Mouse (Mus musculus) forebrain, embryonic 11.5 days (tissue): ENCODE measurements at regions not wholly inside any gene's neighbourhood (a gene's known extent, or its start where the extent isn't known, plus 50 kb on each side); places are given as distances from the start of the nearest gene placed in this dataset.

Experiments
- ATAC-seq: fragments of 200-750 bp; cut with Nextera tagmentation; replicated peaks from 2 replicates; pipeline ENCODE4 v1.8.0; 2017; ENCODE audit warnings: moderate TSS enrichment; ENCODE audit not compliant: low FRiP score
- DNase-seq: peaks from one replicate; pipeline ENCODE4 v3.0.0-alpha.2; 2017; ENCODE audit warnings: low spot score
- H3K27ac ChIP-seq: fragments of 300-500 bp; sonication (generic); 2 replicates; pipeline ENCODE4 v1.5.1; 2014; ENCODE audit warnings: low read depth, low read length
- H3K27me3 ChIP-seq: fragments of 300-500 bp; sonication (generic); 2 replicates; pipeline ENCODE4 v1.6.1; 2014; ENCODE audit warnings: mild to moderate bottlenecking, low read length, mixed read lengths; ENCODE audit not compliant: control insufficient read depth, insufficient read depth
- H3K36me3 ChIP-seq: fragments of 300-500 bp; sonication (generic); 2 replicates; pipeline ENCODE4 v1.6.1; 2014; ENCODE audit warnings: mild to moderate bottlenecking, low read length, moderate library complexity, mixed read lengths; ENCODE audit not compliant: control insufficient read depth, insufficient read depth
- H3K4me1 ChIP-seq: fragments of 300-500 bp; sonication (generic); replicated peaks from 2 replicates; pipeline ENCODE4 v1.6.1; 2014; ENCODE audit warnings: low read length, mixed read lengths; ENCODE audit not compliant: control insufficient read depth, insufficient read depth
- H3K4me2 ChIP-seq: fragments of 300-500 bp; sonication (generic); 2 replicates; pipeline ENCODE4 v1.6.1; 2014; ENCODE audit warnings: low read depth, mild to moderate bottlenecking, low read length, moderate library complexity, mixed read lengths; ENCODE audit not compliant: severe bottlenecking
- H3K4me3 ChIP-seq: fragments of 300-500 bp; sonication (generic); 2 replicates; pipeline ENCODE4 v1.5.1; 2014; ENCODE audit warnings: low read depth, low read length
- H3K9ac ChIP-seq: fragments of 300-500 bp; sonication (generic); 2 replicates; pipeline ENCODE4 v1.6.1; 2014; ENCODE audit warnings: low read length
- H3K9me3 ChIP-seq: fragments of 300-500 bp; sonication (generic); 2 replicates; pipeline ENCODE4 v1.6.1; 2016; ENCODE audit warnings: low read length, mixed read lengths; ENCODE audit not compliant: control insufficient read depth
- WGBS: fragments of 180-500 bp; shearing (Covaris S2); extraction: QIAGEN DNeasy Blood & Tissue Kit; methylation state at CpG from one replicate; pipeline ENCODE4 v1.1.7; 2014; 5-methylcytosine and 5-hydroxymethylcytosine counted together

- Histone ChIP-seq H3K4me3 (no peak overlapping the region), H3K9me3 (no peaks in the 10 kb centered on the region), H3K27ac (no peak overlapping the region), H3K4me2 (no peak overlapping the region), H3K4me1 (peaks cover 4% of the 10 kb centered on the region; the same call in 1 of the 2 replicates), H3K36me3 (no peaks in the 10 kb centered on the region), H3K9ac (no peak overlapping the region), H3K27me3 (no peaks in the 10 kb centered on the region)
- DNase-seq (no peak), ATAC-seq (0 out of 2 replicates have a peak, but pooled peaks have one; percentile 18)
- WGBS: 29% methylated on average over 6 of the region's 6 CpGs
Observed at GRCm38 (mm10) chr17:84004237-84004636, 156.5 kb upstream of the Haao start.

GRCm38 (mm10) chr17:84003489-84004234 is 155.9 kb upstream of the Haao start:
- H3K36me3 ChIP-seq: no peaks in the 10 kb centered on the region
- H3K4me1 ChIP-seq: no peaks in the 10 kb centered on the region; the same call in 1 of the 2 replicates
- no peaks in the 10 kb centered on the region for H3K9me3 ChIP-seq
- H3K27me3 ChIP-seq: no peaks in the 10 kb centered on the region
- DNase-seq: no peak
- no peak overlapping the region for H3K27ac ChIP-seq
- no peak overlapping the region for H3K4me2 ChIP-seq
- WGBS: 30% methylated on average over 9 of the region's 9 CpGs
- H3K9ac ChIP-seq: no peak overlapping the region
- H3K4me3 ChIP-seq: no peak overlapping the region
- ATAC-seq: no peak

- no peaks in the 10 kb centered on the region; the same call in 1 of the 2 replicates for H3K4me1 ChIP-seq
- ATAC-seq: no peak
- no peak for DNase-seq
- H3K27me3 ChIP-seq: no peaks in the 10 kb centered on the region
- no peak overlapping the region for H3K27ac ChIP-seq
- H3K4me2 ChIP-seq: no peak overlapping the region
- no peak overlapping the region for H3K4me3 ChIP-seq
- WGBS: 93% methylated on average over 6 of the region's 6 CpGs
- H3K9ac ChIP-seq: no peak overlapping the region
- H3K9me3 ChIP-seq: no peaks in the 10 kb centered on the region
- H3K36me3 ChIP-seq: no peaks in the 10 kb centered on the region
Observed at GRCm38 (mm10) chr17:84002939-84003338, 155.2 kb upstream of the Haao start.

DNA sequence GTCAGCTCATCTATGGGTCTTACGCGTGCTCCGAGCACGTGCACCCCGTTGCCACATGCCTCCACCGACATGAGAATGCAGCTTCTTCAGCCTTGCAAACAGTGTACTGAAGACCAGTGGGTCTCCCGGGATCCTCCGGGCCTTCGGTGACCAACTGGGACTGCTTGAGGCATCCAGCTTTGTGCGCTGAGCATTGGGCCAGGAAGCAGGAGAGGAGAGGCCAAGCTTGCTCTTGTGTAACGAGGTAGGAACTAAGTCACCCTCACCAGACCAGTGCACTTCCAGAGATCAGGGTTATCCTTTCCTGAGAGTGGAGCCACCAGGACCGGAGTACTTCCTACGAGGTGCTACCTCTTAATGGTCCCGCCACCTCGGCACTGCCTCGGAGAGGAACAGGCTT is 154.6 kb upstream of the Haao start:
- ATAC-seq: no peak

GRCm38 (mm10) chr17:84000115-84000514 is 152.4 kb upstream of the Haao start:
- Histone ChIP-seq H3K36me3 (no peaks in the 10 kb centered on the region), H3K9me3 (no peaks in the 10 kb centered on the region), H3K27ac (no peak overlapping the region), H3K27me3 (no peaks in the 10 kb centered on the region), H3K4me1 (no peaks in the 10 kb centered on the region; the same call in 1 of the 2 replicates), H3K9ac (no peak overlapping the region), H3K4me2 (no peak overlapping the region), H3K4me3 (no peak overlapping the region)
- 73% methylated on average over 6 of the region's 6 CpGs for WGBS
- DNase-seq (no peak), ATAC-seq (no peak)

More for the DNA sequence above, 154.6 kb upstream of the Haao start:
- H3K4me3 ChIP-seq: no peak overlapping the region
- H3K9ac ChIP-seq: no peak overlapping the region
- H3K4me2 ChIP-seq: no peak overlapping the region
- H3K9me3 ChIP-seq: no peaks in the 10 kb centered on the region
- 95% methylated on average over 16 of the region's 16 CpGs for WGBS
- H3K36me3 ChIP-seq: no peaks in the 10 kb centered on the region
- no peak overlapping the region for H3K27ac ChIP-seq
- no peak for DNase-seq
- no peaks in the 10 kb centered on the region for H3K27me3 ChIP-seq
- H3K4me1 ChIP-seq: no peaks in the 10 kb centered on the region; the same call in 1 of the 2 replicates

- WGBS: 83% methylated on average over 10 of the region's 10 CpGs
- H3K9me3 ChIP-seq: no peaks in the 10 kb centered on the region
- no peaks in the 10 kb centered on the region for H3K36me3 ChIP-seq
- H3K27me3 ChIP-seq: no peaks in the 10 kb centered on the region
- H3K9ac ChIP-seq: no peak overlapping the region
- ATAC-seq (no peak), DNase-seq (no peak)
- no peak overlapping the region for H3K4me3 ChIP-seq
- no peaks in the 10 kb centered on the region; the same call in 1 of the 2 replicates for H3K4me1 ChIP-seq
- H3K27ac ChIP-seq: no peak overlapping the region
- no peak overlapping the region for H3K4me2 ChIP-seq
Observed at GRCm38 (mm10) chr17:83998972-83999545, 151.3 kb upstream of the Haao start.

DNA sequence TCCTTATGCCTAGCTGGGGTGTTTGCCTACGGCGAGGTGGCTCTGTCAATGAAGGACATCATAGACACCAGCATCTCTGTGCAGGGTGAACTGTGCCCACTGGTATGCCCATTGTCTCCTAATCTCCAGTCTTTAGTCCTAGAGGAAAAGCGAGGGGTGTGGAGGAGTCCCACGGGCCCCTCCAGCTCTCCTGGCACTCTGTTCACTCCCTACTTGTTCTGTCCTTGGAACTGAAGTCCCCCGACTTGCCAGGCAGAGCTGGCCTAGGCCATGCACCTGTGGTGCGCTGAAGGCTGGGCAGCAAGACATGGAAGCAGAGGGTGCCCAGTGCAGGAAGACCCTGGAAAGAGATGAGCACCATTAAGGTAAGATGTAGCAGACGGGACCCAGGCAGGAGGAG is 150.6 kb upstream of the Haao start:
- DNase-seq: no peak
- Histone ChIP-seq H3K4me2 (no peak overlapping the region), H3K4me1 (no peaks in the 10 kb centered on the region), H3K9ac (no peak overlapping the region), H3K9me3 (no peaks in the 10 kb centered on the region), H3K4me3 (no peak overlapping the region), H3K27ac (no peak overlapping the region), H3K27me3 (no peaks in the 10 kb centered on the region), H3K36me3 (no peaks in the 10 kb centered on the region)
- no peak for ATAC-seq
- WGBS: 96% methylated on average over 7 of the region's 7 CpGs

DNA sequence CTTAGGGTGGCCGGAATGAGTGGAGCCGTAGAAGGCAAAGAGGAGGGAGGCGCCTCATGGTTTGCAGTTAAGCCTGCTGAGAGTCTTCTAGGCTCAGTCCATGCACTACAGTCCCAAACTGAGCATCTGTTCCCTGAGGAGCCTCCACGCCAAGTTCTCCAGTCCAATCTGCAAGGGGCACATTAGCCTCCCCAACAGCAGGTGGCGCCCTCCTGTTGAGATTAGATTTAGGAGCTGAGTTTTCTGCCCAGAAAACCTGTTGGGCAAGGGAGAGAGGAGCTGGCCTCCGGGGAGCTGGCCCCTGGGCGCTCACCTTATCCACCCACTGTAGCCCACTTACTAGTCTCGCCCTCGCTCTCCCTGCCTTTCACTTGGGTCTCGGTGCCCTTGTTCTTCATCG is 150.0 kb upstream of the Haao start:
- Histone ChIP-seq H3K4me3 (no peak overlapping the region), H3K27ac (no peak overlapping the region), H3K4me1 (no peaks in the 10 kb centered on the region), H3K4me2 (no peak overlapping the region), H3K9ac (no peak overlapping the region), H3K36me3 (no peaks in the 10 kb centered on the region), H3K9me3 (no peaks in the 10 kb centered on the region), H3K27me3 (no peaks in the 10 kb centered on the region)
- ATAC-seq (no peak), DNase-seq (no peak)
- 86% methylated on average over 11 of the region's 11 CpGs for WGBS

DNA sequence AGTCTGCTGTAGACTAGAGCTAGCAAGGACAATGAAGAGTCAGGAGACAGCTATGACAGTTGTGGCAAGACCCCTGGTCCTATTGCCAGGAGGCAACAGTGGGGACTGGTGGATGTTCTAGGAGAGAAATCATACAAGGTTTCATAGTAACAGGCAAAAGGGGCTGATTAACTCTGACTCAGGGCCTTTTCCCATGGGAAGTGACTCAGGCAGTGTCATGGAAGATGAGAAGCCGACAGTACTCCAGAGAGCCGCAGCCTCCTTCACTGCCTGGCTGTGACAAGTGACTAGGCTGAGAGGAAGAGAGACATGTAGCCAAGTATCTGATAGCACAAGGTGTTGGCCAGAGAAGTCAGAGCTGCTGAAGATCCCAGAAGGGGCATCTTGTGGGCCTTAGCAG is 145.3 kb upstream of the Haao start:
- Histone ChIP-seq H3K4me3 (no peak overlapping the region), H3K27me3 (no peaks in the 10 kb centered on the region), H3K4me1 (no peaks in the 10 kb centered on the region), H3K36me3 (no peaks in the 10 kb centered on the region), H3K4me2 (no peak overlapping the region), H3K27ac (no peak overlapping the region), H3K9ac (no peak overlapping the region), H3K9me3 (no peaks in the 10 kb centered on the region)
- 90% methylated on average over 2 of the region's 2 CpGs for WGBS
- DNase-seq: no peak
- ATAC-seq: no peak
